ENCODE assay signal across 11 mouse cellular contexts in the genomic region with DNA sequence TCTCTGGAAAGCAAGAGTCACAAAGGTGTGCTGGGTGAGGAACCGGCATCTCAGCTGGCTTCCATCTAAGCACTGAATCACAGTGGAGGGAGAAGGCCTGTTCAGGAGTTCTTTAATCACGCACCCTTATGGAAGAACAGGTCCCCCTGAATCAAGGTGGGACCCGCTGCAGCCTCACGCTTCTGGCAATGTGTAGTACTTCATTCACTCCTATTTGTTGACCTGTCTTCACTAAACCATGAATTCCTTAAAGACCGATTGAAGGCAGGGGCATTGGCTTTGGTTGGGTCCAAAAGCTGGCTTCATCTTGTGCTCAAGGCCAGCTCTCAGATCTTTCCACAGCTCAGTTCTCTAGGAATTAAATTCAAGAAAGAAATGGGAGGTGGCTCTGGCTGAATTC.
DNase-seq lines count a peak whose midpoint lies in the region; ATAC-seq and TF ChIP-seq lines count a peak whose summit lies in the region.
"Had no signal": no experiment of that assay in that cellular context is flagged by ENCODE, and none has a peak within 500 bp of the region (broad histone marks: within the 10 kb centered on the region; RNA-seq: fewer than 3 reads in every experiment).

No protein-coding gene starts in this region.

- peak overlapping the region; percentile 58; the same call in 1 of the 2 replicates for H3K9ac ChIP-seq in heart, embryonic 13.5 days
- no peak overlapping the region for H3K9ac ChIP-seq in lung, postnatal 0 days (replicated peaks; ENCODE audit: low read depth)
- no peak overlapping the region for H3K9ac ChIP-seq in hindbrain, embryonic 14.5 days
- H3K9ac ChIP-seq in midbrain, embryonic 15.5 days, result no peak overlapping the region
- H3K9ac ChIP-seq: liver, embryonic 14.5 days had no signal

- no peak for TF ChIP-seq EP300 in lung, postnatal 0 days (IDR thresholded peaks at IDR 0.05)

- TF ChIP-seq CTCF in lung, postnatal 0 days (IDR thresholded peaks at IDR 0.05), result no peak

- H3K4me1 ChIP-seq in heart, embryonic 13.5 days, result peaks cover 13% of the 10 kb centered on the region
- H3K4me1 ChIP-seq in lung, postnatal 0 days (ENCODE audit: insufficient read depth, low read depth, low read length), result no peaks in the 10 kb centered on the region
- peaks cover 8% of the 10 kb centered on the region; the same call in 1 of the 2 replicates for H3K4me1 ChIP-seq in hindbrain, embryonic 14.5 days (replicated peaks; ENCODE audit: control insufficient read depth, insufficient read depth, low read length)
- H3K4me1 ChIP-seq in midbrain, embryonic 15.5 days, result peaks cover 15% of the 10 kb centered on the region

- H3K36me3 ChIP-seq in heart, embryonic 13.5 days, result no peaks in the 10 kb centered on the region
- H3K36me3 ChIP-seq in lung, postnatal 0 days (ENCODE audit: insufficient read depth, low read length), result no peaks in the 10 kb centered on the region
- no peaks in the 10 kb centered on the region for H3K36me3 ChIP-seq in hindbrain, embryonic 14.5 days (replicated peaks; ENCODE audit: control insufficient read depth, insufficient read depth)
- H3K36me3 ChIP-seq in midbrain, embryonic 15.5 days (replicated peaks), result no peaks in the 10 kb centered on the region

- no peaks in the 10 kb centered on the region for H3K9me3 ChIP-seq in heart, embryonic 13.5 days
- no peaks in the 10 kb centered on the region for H3K9me3 ChIP-seq in lung, postnatal 0 days (ENCODE audit: low read length)
- H3K9me3 ChIP-seq in hindbrain, embryonic 14.5 days (ENCODE audit: control insufficient read depth, low read length), result no peaks in the 10 kb centered on the region
- H3K9me3 ChIP-seq in midbrain, embryonic 15.5 days, result no peaks in the 10 kb centered on the region

- H3K4me2 ChIP-seq in heart, embryonic 13.5 days, result peak overlapping the region; percentile 62
- H3K4me2 ChIP-seq in lung, postnatal 0 days (replicated peaks; ENCODE audit: low read depth, low read length), result 0 out of 2 replicates have a peak overlapping the region, but pooled peaks have one; percentile 17
- 0 out of 2 replicates have a peak overlapping the region, but pooled peaks have one; percentile 0 for H3K4me2 ChIP-seq in hindbrain, embryonic 14.5 days (replicated peaks)
- H3K4me2 ChIP-seq in midbrain, embryonic 15.5 days, result peak overlapping the region; percentile 17; the same call in 1 of the 2 replicates

- no peak for ATAC-seq in heart, embryonic 13.5 days (ENCODE audit: extremely low read depth, insufficient number of reproducible peaks, low FRiP score, low TSS enrichment)
- ATAC-seq in lung, postnatal 0 days, result no peak
- ATAC-seq in hindbrain, embryonic 14.5 days (ENCODE audit: low FRiP score), result no peak
- 0 out of 2 replicates have a peak, but pooled peaks have one; percentile 11 for ATAC-seq in midbrain, embryonic 15.5 days (replicated peaks)

- peak overlapping the region; percentile 34 for H3K4me3 ChIP-seq in heart, embryonic 13.5 days
- no peak overlapping the region for H3K4me3 ChIP-seq in lung, postnatal 0 days (ENCODE audit: low read depth, low read length)
- H3K4me3 ChIP-seq in hindbrain, embryonic 14.5 days (replicated peaks; ENCODE audit: low read length), result no peak overlapping the region
- no peak overlapping the region for H3K4me3 ChIP-seq in midbrain, embryonic 15.5 days

- intact Hi-C loops in heart, postnatal 10 days (cut with DNase I), result no loop called here

- no peak overlapping the region for H3K27ac ChIP-seq in heart, embryonic 13.5 days (replicated peaks)
- H3K27ac ChIP-seq in lung, postnatal 0 days (ENCODE audit: low read length), result no peak overlapping the region
- no peak overlapping the region for H3K27ac ChIP-seq in hindbrain, embryonic 14.5 days
- H3K27ac ChIP-seq in midbrain, embryonic 15.5 days, result peak overlapping the region; percentile 12; the same call in 1 of the 2 replicates
- H3K27ac ChIP-seq: liver, embryonic 14.5 days had no signal

- 33% methylated on average over 5 of the region's 5 CpGs for WGBS in heart, embryonic 13.5 days
- WGBS in lung, postnatal 0 days, result 39% methylated on average over 5 of the region's 5 CpGs
- 46% methylated on average over 5 of the region's 5 CpGs for WGBS in hindbrain, embryonic 14.5 days
- WGBS in midbrain, embryonic 15.5 days, result 43% methylated on average over 5 of the region's 5 CpGs

- DNase-seq in heart, postnatal 10 days, result no peak
- DNase-seq in lung, postnatal 0 days (ENCODE audit: low spot score), result no peak
- no peak for DNase-seq in lung, adult 18-20 months
- no peak for DNase-seq in hindbrain, embryonic 14.5 days (ENCODE audit: low spot score)
- DNase-seq in cerebellum, postnatal 10 days, result no peak
- DNase-seq in right cerebral cortex, adult 18-20 months, result no peak
- DNase-seq: kidney, postnatal 36 days; thymus, postnatal 25 days had no signal

- H3K27me3 ChIP-seq in heart, embryonic 13.5 days (replicated peaks), result peaks cover 75% of the 10 kb centered on the region
- no peaks in the 10 kb centered on the region for H3K27me3 ChIP-seq in lung, postnatal 0 days (replicated peaks; ENCODE audit: insufficient read depth, low read length)
- H3K27me3 ChIP-seq in hindbrain, embryonic 14.5 days (ENCODE audit: control insufficient read depth, insufficient read depth, low read length), result peaks cover 14% of the 10 kb centered on the region; the same call in 1 of the 2 replicates
- H3K27me3 ChIP-seq in midbrain, embryonic 15.5 days (replicated peaks), result peaks cover 11% of the 10 kb centered on the region; the same call in 1 of the 2 replicates

Comparison
In these comparisons a context has a peak if more than half of its experiments do, and no peak if none do; other contexts are left out.
1. H3K4me2 ChIP-seq: peak in every context shown above with its lines; median percentile 62 in heart, embryonic 13.5 days; 17 in lung, postnatal 0 days; 17 in midbrain, embryonic 15.5 days; 0 in hindbrain, embryonic 14.5 days.